Mouse (Mus musculus): ENCODE measurements around the gene Mios. TPM values are rescaled to one million over a fixed set of nuclear protein-coding genes. Genes with fewer than 3 reads are reported as not detected.

Mios gene
- polyA plus RNA-seq, 1 experiment from 2014 or later: 7.6 TPM

DNA sequence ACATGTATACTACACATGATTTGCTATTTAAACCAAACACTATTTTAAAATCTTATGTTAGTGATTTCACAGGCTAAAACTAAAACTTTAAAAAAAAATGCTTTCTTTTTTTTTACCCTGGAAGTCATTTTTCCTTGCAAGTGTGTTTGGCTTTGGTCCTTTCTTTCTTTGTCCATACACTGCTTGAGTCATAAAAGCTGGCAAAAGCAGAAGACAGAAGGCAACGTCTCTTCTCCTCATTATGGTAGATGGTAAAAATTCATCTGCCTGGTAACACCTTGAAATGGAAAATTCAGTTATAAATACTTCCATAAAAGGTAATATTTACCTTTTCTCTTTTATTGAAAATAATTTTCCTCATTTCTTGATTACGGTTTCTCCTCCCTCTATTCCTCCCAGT, 32.9 kb upstream of the Mios start:
- no peak for ATAC-seq
- Histone ChIP-seq H3K27me3 (ENCODE audit: insufficient read depth, low read length) (no peaks in the 10 kb centered on the region), H3K9me3 (ENCODE audit: low read length) (no peaks in the 10 kb centered on the region), H3K4me1 (ENCODE audit: insufficient read depth) (no peaks in the 10 kb centered on the region), H3K36me3 (replicated peaks; ENCODE audit: insufficient read depth, low read length) (no peaks in the 10 kb centered on the region), H3K4me2 (ENCODE audit: low read depth, low read length) (no peak overlapping the region), H3K4me3 (ENCODE audit: low read depth, low read length) (no peak overlapping the region), H3K27ac (ENCODE audit: low read depth) (no peak overlapping the region), H3K9ac (replicated peaks) (no peak overlapping the region)
- WGBS (ENCODE audit: insufficient replicate concordance): 79% methylated on average over 2 of the region's 2 CpGs
- no peak for TF ChIP-seq EP300 (IDR thresholded peaks at IDR 0.05; ENCODE audit: low read depth)
- no peak for TF ChIP-seq CTCF (IDR thresholded peaks at IDR 0.05; ENCODE audit: low read depth)
- DNase-seq: no peak

DNA sequence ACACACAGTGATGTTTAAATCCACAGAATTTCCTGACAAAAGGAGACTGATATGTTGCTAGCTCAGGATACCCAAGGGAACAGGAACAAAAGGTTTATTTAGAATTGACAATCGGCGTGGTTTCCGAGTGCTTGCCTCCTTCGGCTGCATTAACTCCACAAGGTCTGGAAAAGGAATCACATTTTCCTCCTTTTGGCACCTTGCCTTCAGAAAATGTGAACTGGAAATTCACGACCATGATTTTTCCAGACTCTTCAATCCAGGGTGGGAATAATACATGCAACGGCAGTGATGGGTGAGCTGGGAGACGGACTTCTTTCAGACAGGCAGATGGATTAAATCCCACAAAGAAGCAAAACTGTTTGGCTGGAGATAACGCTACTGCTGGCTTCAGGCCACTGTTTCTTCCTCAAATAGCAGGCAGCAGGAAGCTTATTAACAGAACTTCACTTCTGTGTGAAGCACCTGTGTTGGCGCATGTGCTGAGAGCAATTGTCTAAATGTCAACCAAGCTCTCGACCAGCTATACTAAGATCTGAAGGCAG, 30.6 kb upstream of the Mios start:
- H3K4me2 ChIP-seq (ENCODE audit: low read depth, low read length): no peak overlapping the region
- H3K4me3 ChIP-seq (ENCODE audit: low read depth, low read length): no peak overlapping the region
- no peaks in the 10 kb centered on the region for H3K4me1 ChIP-seq (ENCODE audit: insufficient read depth)
- DNase-seq (no peak), ATAC-seq (no peak)
- no peak overlapping the region for H3K9ac ChIP-seq (replicated peaks)
- no peaks in the 10 kb centered on the region for H3K27me3 ChIP-seq (ENCODE audit: insufficient read depth, low read length)
- H3K9me3 ChIP-seq (ENCODE audit: low read length): no peaks in the 10 kb centered on the region
- no peaks in the 10 kb centered on the region for H3K36me3 ChIP-seq (replicated peaks; ENCODE audit: insufficient read depth, low read length)
- TF ChIP-seq EP300 (IDR thresholded peaks at IDR 0.05; ENCODE audit: low read depth) (no peak), CTCF (IDR thresholded peaks at IDR 0.05; ENCODE audit: low read depth) (no peak)
- no peak overlapping the region for H3K27ac ChIP-seq (ENCODE audit: low read depth)
- 41% methylated on average over 10 of the region's 10 CpGs for WGBS (ENCODE audit: insufficient replicate concordance)

DNA sequence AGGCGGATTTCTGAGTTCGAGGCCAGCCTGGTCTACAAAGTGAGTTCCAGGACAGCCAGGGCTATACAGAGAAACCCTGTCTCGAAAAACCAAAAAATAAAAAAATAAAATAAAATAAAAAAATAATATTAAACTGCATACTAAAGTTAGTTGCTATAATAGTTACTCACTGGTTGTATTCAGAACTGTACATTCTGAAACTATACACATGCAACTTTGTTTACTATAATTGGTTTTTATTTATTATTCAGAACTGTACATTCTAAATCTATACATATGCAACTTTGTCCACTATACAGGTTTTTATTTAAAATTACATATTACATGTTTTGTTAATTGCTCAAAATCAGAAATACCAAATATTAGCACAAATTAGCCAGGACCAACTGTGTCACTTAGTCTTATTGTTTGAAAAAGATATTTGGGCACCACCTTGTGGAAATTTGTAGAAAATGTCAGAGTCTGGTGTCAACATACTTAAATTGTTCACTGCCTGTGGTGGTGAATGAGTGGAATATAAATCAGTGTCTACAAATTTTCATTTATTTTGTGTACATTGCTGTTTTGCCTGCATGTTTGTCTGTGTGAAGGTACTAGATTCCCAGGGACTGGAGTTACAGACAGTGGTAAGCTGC, 20.3 kb upstream of the Mios start:
- no peak overlapping the region for H3K4me2 ChIP-seq (ENCODE audit: low read depth, low read length)
- no peak for TF ChIP-seq EP300 (IDR thresholded peaks at IDR 0.05; ENCODE audit: low read depth)
- TF ChIP-seq CTCF (IDR thresholded peaks at IDR 0.05; ENCODE audit: low read depth): peak; percentile 39
- DNase-seq (no peak), ATAC-seq (no peak)
- no peaks in the 10 kb centered on the region for H3K27me3 ChIP-seq (ENCODE audit: insufficient read depth, low read length)
- H3K9me3 ChIP-seq (ENCODE audit: low read length): no peaks in the 10 kb centered on the region
- H3K27ac ChIP-seq (ENCODE audit: low read depth): no peak overlapping the region
- no peak overlapping the region for H3K4me3 ChIP-seq (ENCODE audit: low read depth, low read length)
- no peak overlapping the region for H3K9ac ChIP-seq (replicated peaks)
- no peaks in the 10 kb centered on the region for H3K36me3 ChIP-seq (replicated peaks; ENCODE audit: insufficient read depth, low read length)
- WGBS (ENCODE audit: insufficient replicate concordance): 88% methylated on average over 3 of the region's 3 CpGs
- H3K4me1 ChIP-seq (ENCODE audit: insufficient read depth): no peaks in the 10 kb centered on the region

DNA sequence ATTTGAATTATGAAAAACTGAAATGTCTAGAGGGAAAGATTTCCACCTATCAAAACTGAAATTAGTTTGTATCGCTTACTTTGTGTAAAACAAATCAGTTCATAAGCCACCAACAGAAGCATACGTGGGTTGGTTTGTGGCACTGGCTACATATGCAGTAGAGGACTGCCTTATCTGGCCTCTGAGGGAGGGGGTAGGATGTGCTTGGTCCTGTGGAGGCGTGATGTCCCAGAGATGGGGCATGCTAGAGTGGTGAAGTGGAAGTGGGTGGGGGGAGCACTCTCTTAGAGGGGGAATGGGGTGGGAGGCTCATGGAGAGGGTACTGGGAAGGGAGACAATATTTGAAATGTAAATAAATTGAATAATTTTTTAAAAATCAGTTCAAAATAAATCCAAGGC, 19.1 kb upstream of the Mios start:
- 53% methylated on average over 3 of the region's 3 CpGs for WGBS (ENCODE audit: insufficient replicate concordance)
- H3K9ac ChIP-seq (replicated peaks): no peak overlapping the region
- no peak for ATAC-seq
- no peak for DNase-seq
- no peak for TF ChIP-seq CTCF (IDR thresholded peaks at IDR 0.05; ENCODE audit: low read depth)
- TF ChIP-seq EP300 (IDR thresholded peaks at IDR 0.05; ENCODE audit: low read depth): no peak
- no peaks in the 10 kb centered on the region for H3K9me3 ChIP-seq (ENCODE audit: low read length)
- no peak overlapping the region for H3K27ac ChIP-seq (ENCODE audit: low read depth)
- no peaks in the 10 kb centered on the region for H3K27me3 ChIP-seq (ENCODE audit: insufficient read depth, low read length)
- H3K4me3 ChIP-seq (ENCODE audit: low read depth, low read length): no peak overlapping the region
- no peaks in the 10 kb centered on the region for H3K36me3 ChIP-seq (replicated peaks; ENCODE audit: insufficient read depth, low read length)
- no peaks in the 10 kb centered on the region for H3K4me1 ChIP-seq (ENCODE audit: insufficient read depth)
- H3K4me2 ChIP-seq (ENCODE audit: low read depth, low read length): no peak overlapping the region

DNA sequence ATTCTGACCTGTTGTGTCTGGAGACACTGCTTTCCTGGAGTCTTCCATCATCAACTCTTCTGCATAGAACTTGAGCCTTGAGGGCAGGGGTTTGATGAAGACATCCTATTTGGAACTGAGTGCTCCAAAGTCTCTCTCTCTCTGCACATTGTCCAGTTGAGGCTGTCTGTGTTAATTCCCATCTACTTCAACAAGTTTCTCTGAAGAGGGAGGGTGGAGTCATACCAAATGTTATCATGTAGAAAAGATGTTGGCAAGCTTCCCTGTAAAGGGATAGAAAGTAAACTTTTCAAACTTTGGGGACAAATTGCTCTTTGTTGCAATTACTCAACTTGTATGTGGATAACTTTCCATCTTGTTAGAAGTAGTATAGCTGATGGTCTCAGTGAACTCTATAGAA, 16.5 kb upstream of the Mios start, which contains the start of gene Col28a1:
Gene Col28a1 (minus strand): TSS at position 101 of the 400 bp plus-strand sequence.
- no peak for TF ChIP-seq EP300 (IDR thresholded peaks at IDR 0.05; ENCODE audit: low read depth)
- no peak for TF ChIP-seq CTCF (IDR thresholded peaks at IDR 0.05; ENCODE audit: low read depth)
- H3K4me2 ChIP-seq (ENCODE audit: low read depth, low read length): no peak within 1 kb of the TSS
- no peaks in the 10 kb centered on the region for H3K4me1 ChIP-seq (ENCODE audit: insufficient read depth)
- H3K36me3 ChIP-seq (replicated peaks; ENCODE audit: insufficient read depth, low read length): no peaks in the 10 kb centered on the region
- ATAC-seq: no peak
- no peaks in the 10 kb centered on the region for H3K9me3 ChIP-seq (ENCODE audit: low read length)
- H3K4me3 ChIP-seq (ENCODE audit: low read depth, low read length): no peak within 1 kb of the TSS
- no peak within 1 kb of the TSS for H3K9ac ChIP-seq (replicated peaks)
- H3K27me3 ChIP-seq (ENCODE audit: insufficient read depth, low read length): no peaks in the 10 kb centered on the region
- DNase-seq: no peak
- no peak within 1 kb of the TSS for H3K27ac ChIP-seq (ENCODE audit: low read depth)

DNA sequence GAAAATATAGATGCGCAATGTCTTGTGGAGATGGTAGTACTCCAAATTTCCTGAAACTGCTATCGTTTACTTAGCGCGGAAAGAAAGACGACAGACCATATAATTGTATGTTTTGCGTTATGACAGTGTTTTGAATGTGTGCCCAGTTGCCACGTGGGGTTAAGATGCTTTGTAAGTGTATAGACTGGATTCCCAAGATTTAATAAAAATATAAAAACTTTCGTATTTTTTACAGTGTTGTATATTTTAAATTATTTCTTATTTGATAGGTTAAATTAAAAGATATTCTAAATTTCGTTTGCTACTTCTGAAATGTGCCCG, 804 bp downstream of the Mios start:
- H3K4me2 ChIP-seq (ENCODE audit: low read depth, low read length): peak overlapping the region; percentile 78
- H3K27ac ChIP-seq (ENCODE audit: low read depth): peak overlapping the region; percentile 95
- no peaks in the 10 kb centered on the region for H3K9me3 ChIP-seq (ENCODE audit: low read length)
- H3K4me1 ChIP-seq (ENCODE audit: insufficient read depth): peaks cover 3% of the 10 kb centered on the region; the same call in 1 of the 2 replicates
- ATAC-seq: no peak
- TF ChIP-seq EP300 (IDR thresholded peaks at IDR 0.05; ENCODE audit: low read depth) (no peak), CTCF (IDR thresholded peaks at IDR 0.05; ENCODE audit: low read depth) (no peak)
- DNase-seq: no peak
- peaks cover 8% of the 10 kb centered on the region for H3K36me3 ChIP-seq (replicated peaks; ENCODE audit: insufficient read depth, low read length)
- peak overlapping the region; percentile 88 for H3K9ac ChIP-seq (replicated peaks)
- peak overlapping the region; percentile 73 for H3K4me3 ChIP-seq (ENCODE audit: low read depth, low read length)
- no peaks in the 10 kb centered on the region for H3K27me3 ChIP-seq (ENCODE audit: insufficient read depth, low read length)
- 10% methylated on average over 10 of the region's 10 CpGs for WGBS (ENCODE audit: insufficient replicate concordance)
